Mouse (Mus musculus): Measurements from ENCODE around the gene Selenoh. TPM values are rescaled to one million over a fixed set of nuclear protein-coding genes. Genes with fewer than 3 reads are reported as not detected.
"Not testable (repeated sequence)": the region's sequence is repeated elsewhere in the genome, so short reads cannot be mapped to it uniquely, and the experiment has no call there.

Selenoh gene
- polyA plus RNA-seq, 1 experiment from 2014 or later, result 272 TPM

- H3K4me3 ChIP-seq (replicated peaks), result no peak overlapping the region
- H3K36me3 ChIP-seq, result peaks cover 62% of the 10 kb centered on the region
- no peak overlapping the region for H3K27ac ChIP-seq
- H3K9me3 ChIP-seq, result no peaks in the 10 kb centered on the region
- WGBS, result 94% methylated on average over 5 of the region's 5 CpGs
- H3K9ac ChIP-seq (replicated peaks), result no peak overlapping the region
- H3K27me3 ChIP-seq, result no peaks in the 10 kb centered on the region
- H3K4me2 ChIP-seq (replicated peaks), result no peak overlapping the region
- H3K4me1 ChIP-seq (replicated peaks), result no peaks in the 10 kb centered on the region
- ATAC-seq, result no peak
Observed at GRCm38 (mm10) chr2:84695007-84695695, 24.6 kb upstream of the Selenoh start.

DNA sequence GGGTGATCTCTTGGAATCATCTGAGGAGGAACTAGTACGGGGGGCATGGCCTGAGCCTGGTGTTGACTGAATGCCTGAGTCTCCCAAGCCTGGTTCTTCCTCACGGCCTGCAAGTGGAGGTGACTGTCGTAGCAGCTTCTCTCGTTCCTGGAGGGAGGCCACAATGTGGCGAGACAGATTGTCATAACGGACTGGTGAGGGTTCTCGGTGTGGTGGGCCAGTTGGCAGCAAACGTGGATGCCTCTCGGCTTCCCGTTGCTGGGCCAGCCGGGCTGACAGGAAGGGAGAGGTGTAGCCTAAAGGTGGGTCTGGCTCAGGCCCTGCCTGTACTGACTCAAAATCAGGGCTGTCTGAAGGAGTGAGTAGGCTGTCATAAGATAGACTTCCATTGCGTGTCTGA is 19.5 kb upstream of the Selenoh start:
- ATAC-seq, result no peak

GRCm38 (mm10) chr2:84688080-84688844 is 17.7 kb upstream of the Selenoh start:
- 87% methylated on average over 2 of the region's 2 CpGs for WGBS
- Histone ChIP-seq H3K4me2 (replicated peaks) (no peak overlapping the region), H3K9me3 (no peaks in the 10 kb centered on the region), H3K27ac (no peak overlapping the region), H3K9ac (replicated peaks) (no peak overlapping the region), H3K36me3 (peaks cover 85% of the 10 kb centered on the region), H3K4me3 (replicated peaks) (no peak overlapping the region), H3K4me1 (replicated peaks) (no peaks in the 10 kb centered on the region), H3K27me3 (no peaks in the 10 kb centered on the region)
- 0 out of 2 replicates have a peak, but pooled peaks have one; percentile 51 for ATAC-seq

More for the DNA sequence above, 19.5 kb upstream of the Selenoh start:
- Histone ChIP-seq H3K9ac (replicated peaks) (no peak overlapping the region), H3K4me2 (replicated peaks) (no peak overlapping the region), H3K27me3 (no peaks in the 10 kb centered on the region), H3K4me1 (replicated peaks) (no peaks in the 10 kb centered on the region), H3K9me3 (no peaks in the 10 kb centered on the region), H3K27ac (no peak overlapping the region), H3K36me3 (peaks cover 87% of the 10 kb centered on the region), H3K4me3 (replicated peaks) (no peak overlapping the region)
- WGBS, result 91% methylated on average over 12 of the region's 12 CpGs

GRCm38 (mm10) chr2:84682605-84683183 is 12.1 kb upstream of the Selenoh start:
- H3K4me3 ChIP-seq (replicated peaks), result no peak overlapping the region
- ATAC-seq, result no peak
- H3K27me3 ChIP-seq, result no peaks in the 10 kb centered on the region
- no peak overlapping the region for H3K27ac ChIP-seq
- peaks cover 10% of the 10 kb centered on the region for H3K4me1 ChIP-seq (replicated peaks)
- peaks cover 43% of the 10 kb centered on the region for H3K36me3 ChIP-seq
- WGBS, result 90% methylated on average over 6 of the region's 6 CpGs
- no peak overlapping the region for H3K9ac ChIP-seq (replicated peaks)
- H3K4me2 ChIP-seq (replicated peaks), result no peak overlapping the region
- no peaks in the 10 kb centered on the region for H3K9me3 ChIP-seq

- Histone ChIP-seq H3K4me1 (replicated peaks) (peaks cover 29% of the 10 kb centered on the region), H3K9ac (replicated peaks) (peak within 1 kb of the TSS; percentile 76), H3K36me3 (peaks cover 33% of the 10 kb centered on the region), H3K27ac (peak within 1 kb of the TSS; percentile 31), H3K9me3 (no peaks in the 10 kb centered on the region), H3K4me2 (replicated peaks) (peak within 1 kb of the TSS; percentile 72), H3K27me3 (no peaks in the 10 kb centered on the region), H3K4me3 (replicated peaks) (peak within 1 kb of the TSS; percentile 96)
- 18% methylated on average over 8 of the region's 8 CpGs for WGBS
- ATAC-seq, result no peak
Observed at GRCm38 (mm10) chr2:84679016-84679415, 8.4 kb upstream of the Selenoh start, which contains the start of gene Tmx2. TSS of gene Tmx2 (minus strand) at chr2:84679140.

GRCm38 (mm10) chr2:84677968-84678880 is 7.7 kb upstream of the Selenoh start, which contains the start of the genes Gm28635 and Med19:
TSS of gene Gm28635 (minus strand) at chr2:84678041.
TSS of gene Med19 (plus strand) at chr2:84678402.
- ATAC-seq, result peak; percentile 100
- under 1% methylated on average over 44 of the region's 44 CpGs for WGBS

DNA sequence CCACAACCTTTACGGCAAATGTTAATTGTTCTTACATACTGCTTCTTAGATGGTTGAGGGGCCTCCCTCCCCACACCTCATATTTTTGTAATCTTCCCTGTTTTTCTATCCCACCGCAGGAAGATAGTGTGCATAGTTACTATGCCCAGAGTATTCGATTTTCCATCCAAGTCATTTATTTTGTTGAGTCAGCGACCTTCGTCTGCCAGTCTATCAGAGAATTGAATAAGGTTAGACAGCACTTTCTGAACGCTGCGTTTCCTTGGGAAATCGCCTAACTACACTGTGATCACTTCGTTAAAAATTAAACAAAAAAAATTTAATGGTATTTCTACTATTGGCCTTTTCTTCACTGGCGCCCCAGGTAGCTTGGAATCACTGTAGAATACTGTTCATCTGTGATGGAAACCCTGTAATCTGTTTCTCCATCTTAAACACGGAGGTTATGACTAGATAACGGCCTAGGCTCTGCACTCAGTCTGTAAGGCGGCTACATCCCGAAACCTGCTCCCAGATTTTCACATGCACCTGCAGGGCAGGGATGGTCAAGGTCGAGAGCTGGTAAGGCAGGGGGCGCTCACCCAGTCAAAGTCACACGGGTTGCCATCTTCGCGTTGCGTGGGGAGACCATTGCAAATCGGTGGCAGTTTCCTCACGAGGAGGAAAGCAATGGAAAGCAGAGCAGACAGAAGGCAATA is 6.8 kb upstream of the Selenoh start:
- 10% methylated on average over 22 of the region's 22 CpGs for WGBS
- peak overlapping the region; percentile 75 for H3K27ac ChIP-seq
- H3K4me2 ChIP-seq (replicated peaks), result peak overlapping the region; percentile 66
- peak overlapping the region; percentile 96 for H3K4me3 ChIP-seq (replicated peaks)
- peaks cover 29% of the 10 kb centered on the region for H3K4me1 ChIP-seq (replicated peaks)
- ATAC-seq, result peak; percentile 65
- H3K36me3 ChIP-seq, result peaks cover 44% of the 10 kb centered on the region
- peak overlapping the region; percentile 79 for H3K9ac ChIP-seq (replicated peaks)
- H3K27me3 ChIP-seq, result no peaks in the 10 kb centered on the region
- no peaks in the 10 kb centered on the region for H3K9me3 ChIP-seq

More at GRCm38 (mm10) chr2:84677968-84678880, 7.7 kb upstream of the Selenoh start, which contains the start of the genes Gm28635 and Med19:
- H3K27me3 ChIP-seq, result no peaks in the 10 kb centered on the region
- peak within 1 kb of the TSS; percentile 96 for H3K4me3 ChIP-seq (replicated peaks)
- peak within 1 kb of the TSS; percentile 75 for H3K27ac ChIP-seq
- peak within 1 kb of the TSS; percentile 79 for H3K9ac ChIP-seq (replicated peaks)
- H3K4me2 ChIP-seq (replicated peaks), result peak within 1 kb of the TSS; percentile 72
- H3K36me3 ChIP-seq, result peaks cover 40% of the 10 kb centered on the region
- peaks cover 29% of the 10 kb centered on the region for H3K4me1 ChIP-seq (replicated peaks)
- H3K9me3 ChIP-seq, result no peaks in the 10 kb centered on the region

- not testable (repeated sequence) for H3K27me3 ChIP-seq; H3K9me3 ChIP-seq; ATAC-seq; H3K9ac ChIP-seq (replicated peaks); H3K27ac ChIP-seq
- peak overlapping the region; percentile 91; the same call in 1 of the 2 replicates for H3K4me3 ChIP-seq (replicated peaks)
- H3K4me2 ChIP-seq (replicated peaks), result peak overlapping the region; percentile 77
- H3K36me3 ChIP-seq, result peaks cover 50% of the 10 kb centered on the region
- peaks cover 24% of the 10 kb centered on the region for H3K4me1 ChIP-seq (replicated peaks)
- 72% methylated on average over 4 of the region's 5 CpGs for WGBS
Observed at GRCm38 (mm10) chr2:84671535-84671934, 965 bp upstream of the Selenoh start.

DNA sequence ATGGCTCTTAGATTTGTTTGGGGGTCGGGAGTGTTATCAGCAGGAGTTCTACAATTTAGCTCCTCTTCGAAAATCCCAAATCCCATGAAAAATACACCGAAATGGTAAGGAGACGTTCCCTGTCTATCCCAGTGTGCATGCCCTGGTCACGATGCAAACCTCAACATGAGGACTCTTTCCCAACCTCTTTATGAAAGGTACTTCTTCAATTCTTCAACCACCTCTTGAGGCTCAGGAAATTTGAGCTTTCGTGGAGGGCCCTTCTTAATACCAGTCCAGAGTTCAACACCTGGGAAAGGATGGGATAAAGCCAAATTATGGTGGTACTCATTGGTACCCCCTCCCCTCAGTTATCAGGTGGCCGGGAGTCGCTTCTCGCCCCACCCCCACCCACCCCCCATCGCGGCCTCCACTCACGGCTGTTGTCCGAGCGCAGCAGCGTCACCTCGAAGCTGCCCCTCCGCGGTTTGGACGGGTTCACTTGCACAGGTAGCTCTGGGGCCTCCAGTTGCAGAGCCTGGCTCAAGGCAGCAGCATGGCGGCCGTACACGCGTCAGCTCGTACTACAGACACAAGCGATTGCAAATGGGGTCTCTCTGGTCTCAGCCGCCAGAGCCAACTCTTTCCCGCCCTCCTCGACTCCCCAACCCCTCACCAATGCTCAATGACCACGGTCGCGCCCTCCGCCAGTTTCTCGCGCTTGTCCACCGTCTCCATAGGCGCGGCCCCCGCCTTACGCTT is 572 bp downstream of the Selenoh start:
- Histone ChIP-seq H3K36me3 (peaks cover 37% of the 10 kb centered on the region), H3K9me3 (no peaks in the 10 kb centered on the region), H3K4me2 (replicated peaks) (peak overlapping the region; percentile 77), H3K9ac (replicated peaks) (peak overlapping the region; percentile 93), H3K27me3 (no peaks in the 10 kb centered on the region), H3K4me3 (replicated peaks) (peak overlapping the region; percentile 91), H3K27ac (peak overlapping the region; percentile 93), H3K4me1 (replicated peaks) (peaks cover 14% of the 10 kb centered on the region)
- peak; percentile 88 for ATAC-seq
- WGBS, result 2% methylated on average over 39 of the region's 39 CpGs

GRCm38 (mm10) chr2:84666081-84666480 is 4.5 kb downstream of the Selenoh start:
- Histone ChIP-seq H3K9ac (replicated peaks) (no peak overlapping the region), H3K9me3 (no peaks in the 10 kb centered on the region), H3K27me3 (no peaks in the 10 kb centered on the region), H3K27ac (no peak overlapping the region), H3K4me2 (replicated peaks) (no peak overlapping the region), H3K4me1 (replicated peaks) (peaks cover 12% of the 10 kb centered on the region), H3K4me3 (replicated peaks) (no peak overlapping the region), H3K36me3 (peaks cover 10% of the 10 kb centered on the region)
- ATAC-seq, result no peak
- 72% methylated on average over 12 of the region's 12 CpGs for WGBS
